Mouse (Mus musculus): ENCODE measurements around the gene Zbtb40.

Gene Zbtb40

DNA sequence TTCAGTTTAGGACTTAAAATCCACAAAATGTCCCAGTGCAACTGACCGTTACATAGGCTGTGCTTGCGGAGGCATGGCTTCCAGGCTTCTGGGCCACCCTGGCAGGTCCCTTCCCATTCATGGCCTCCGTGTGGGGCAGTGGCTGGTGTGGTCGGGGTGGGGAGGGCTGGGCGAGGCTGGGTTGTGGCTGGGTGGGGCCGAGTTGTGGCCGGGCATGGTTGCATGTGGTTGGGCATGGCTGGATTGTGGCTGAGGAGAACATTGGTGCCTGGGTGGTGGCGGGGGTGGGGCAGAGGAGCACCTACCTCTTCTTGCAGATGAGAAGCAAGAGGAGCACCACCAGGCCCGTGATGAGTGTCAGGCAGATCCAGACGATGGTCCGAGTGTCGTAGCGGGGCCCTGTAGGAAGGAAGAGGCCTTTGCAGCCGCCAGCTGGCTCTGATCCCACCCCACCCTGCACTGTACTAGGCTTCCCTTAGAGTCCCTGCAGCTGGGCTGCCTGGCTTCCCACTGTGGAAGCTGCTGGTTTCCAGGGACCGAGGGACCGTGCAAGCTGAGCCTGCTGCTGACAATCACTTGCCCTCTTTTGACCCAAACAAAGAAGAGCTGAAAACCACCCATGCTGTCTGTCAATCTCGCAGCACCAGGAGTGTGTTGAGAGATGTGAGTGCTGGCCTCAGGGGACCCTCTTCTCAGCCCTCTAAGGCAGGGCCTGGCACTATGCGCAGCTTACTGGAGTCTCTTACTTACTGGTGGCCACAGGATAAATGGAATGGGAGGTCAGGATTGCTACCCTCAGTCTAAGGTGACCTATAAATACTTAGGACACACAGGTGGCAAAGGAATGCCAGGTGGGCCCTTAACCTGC, 113.6 kb downstream of the Zbtb40 start:
- DNase-seq (ENCODE audit: low spot score), result no peak

DNA sequence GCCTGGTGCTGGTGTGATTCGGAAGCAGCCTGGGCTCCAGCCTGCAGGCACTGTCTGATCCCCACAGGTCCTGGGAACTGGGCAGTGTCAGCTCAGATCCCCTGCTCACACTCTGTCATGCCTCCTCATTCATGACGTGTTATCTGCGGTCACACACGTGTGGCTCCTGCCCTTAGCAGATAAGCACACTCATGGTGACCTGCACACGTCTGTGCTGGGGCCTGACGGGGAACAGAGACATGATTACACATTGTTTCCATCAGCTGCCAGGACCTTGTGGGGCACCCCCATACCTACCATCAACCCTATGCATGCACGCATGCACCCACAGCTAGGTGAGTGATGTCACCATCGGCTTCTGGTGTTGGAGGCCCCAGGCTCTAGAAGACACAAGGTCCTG, 118.1 kb downstream of the Zbtb40 start:
- no peak for DNase-seq (ENCODE audit: low spot score)
